Mouse (Mus musculus) E14TG2a.4 (cell line): ENCODE results near the gene Dot1l.

Experiments used
- CTCF ChIP-seq: conservative IDR thresholded peaks from 2 replicates; pipeline ENCODE4 v1.5.1; 2014; ENCODE audit warnings: low read length
- NANOG ChIP-seq: IDR thresholded peaks from 2 replicates; pipeline ENCODE4 v1.6.1; 2014; ENCODE audit warnings: borderline replicate concordance, low read length, mixed read lengths
- POU5F1 ChIP-seq: IDR thresholded peaks from 2 replicates; pipeline ENCODE4 v1.6.1; 2014; ENCODE audit warnings: low read length, borderline replicate concordance

GRCm38 (mm10) chr10:80841685-80842084, 86.7 kb downstream of the Dot1l start:
- TF ChIP-seq CTCF (no peak), NANOG (no peak), POU5F1 (no peak)
